Mouse (Mus musculus) hindbrain, embryonic 12.5 days (tissue): ENCODE measurements around the gene Tex13c3. TPM values are rescaled to one million over a fixed set of nuclear protein-coding genes. Genes with fewer than 3 reads are reported as not detected.
"Not testable (repeated sequence)": the region's sequence is repeated elsewhere in the genome, so short reads cannot be mapped to it uniquely, and the experiment has no call there.

ENCODE experiments used
- ATAC-seq: fragments of 200-750 bp; cut with Nextera tagmentation; 2 replicates; pipeline ENCODE4 v1.8.0; 2017; ENCODE audit warnings: moderate TSS enrichment; ENCODE audit not compliant: low FRiP score
- H3K27ac ChIP-seq: fragments of 300-500 bp; sonication (generic); 2 replicates; pipeline ENCODE4 v1.5.1; 2016; ENCODE audit warnings: mild to moderate bottlenecking
- H3K27me3 ChIP-seq: fragments of 300-500 bp; sonication (generic); 2 replicates; pipeline ENCODE4 v1.6.1; 2016; ENCODE audit warnings: mild to moderate bottlenecking
- H3K36me3 ChIP-seq: fragments of 300-500 bp; sonication (generic); 2 replicates; pipeline ENCODE4 v1.6.1; 2016; ENCODE audit warnings: mild to moderate bottlenecking
- H3K4me1 ChIP-seq: fragments of 300-500 bp; sonication (generic); 2 replicates; pipeline ENCODE4 v1.6.1; 2016
- H3K4me2 ChIP-seq: fragments of 300-500 bp; sonication (generic); replicated peaks from 2 replicates; pipeline ENCODE4 v1.6.1; 2016; ENCODE audit warnings: mild to moderate bottlenecking
- H3K4me3 ChIP-seq: fragments of 300-500 bp; sonication (generic); 2 replicates; pipeline ENCODE4 v1.5.1; 2016; ENCODE audit warnings: mild to moderate bottlenecking
- H3K9ac ChIP-seq: fragments of 300-500 bp; sonication (generic); 2 replicates; pipeline ENCODE4 v1.6.1; 2016; ENCODE audit warnings: mild to moderate bottlenecking, moderate library complexity
- H3K9me3 ChIP-seq: fragments of 300-500 bp; sonication (generic); replicated peaks from 2 replicates; pipeline ENCODE4 v1.6.1; 2016; ENCODE audit warnings: mild to moderate bottlenecking
- WGBS: fragments of 180-500 bp; shearing (Covaris S2); methylation state at CpG from one replicate; pipeline ENCODE4 v1.1.7; 2016; 5-methylcytosine and 5-hydroxymethylcytosine counted together
- polyA plus RNA-seq: library from polyadenylated mRNA; unstranded; fragments of >200 nt; fragmentation: Nextera tagmentation; extraction: Ambion mirVana; gene quantifications from 2 replicates; pipeline ENCODE4 v1.2.1, GENCODE M21; 2016

Tex13c3 gene
- polyA plus RNA-seq = not detected in 2 replicates

- not testable (repeated sequence) for ATAC-seq, H3K4me3 ChIP-seq, H3K4me2 ChIP-seq, H3K27me3 ChIP-seq, H3K4me1 ChIP-seq, H3K9ac ChIP-seq, H3K9me3 ChIP-seq, H3K36me3 ChIP-seq, H3K27ac ChIP-seq
- WGBS = 93% methylated on average over 5 of the region's 5 CpGs
These were observed at the start of gene Tex13c3 for GRCm38 (mm10) chrX:19481219-19481618. Gene Tex13c3, minus strand, starts transcription at chrX:19481319.

DNA sequence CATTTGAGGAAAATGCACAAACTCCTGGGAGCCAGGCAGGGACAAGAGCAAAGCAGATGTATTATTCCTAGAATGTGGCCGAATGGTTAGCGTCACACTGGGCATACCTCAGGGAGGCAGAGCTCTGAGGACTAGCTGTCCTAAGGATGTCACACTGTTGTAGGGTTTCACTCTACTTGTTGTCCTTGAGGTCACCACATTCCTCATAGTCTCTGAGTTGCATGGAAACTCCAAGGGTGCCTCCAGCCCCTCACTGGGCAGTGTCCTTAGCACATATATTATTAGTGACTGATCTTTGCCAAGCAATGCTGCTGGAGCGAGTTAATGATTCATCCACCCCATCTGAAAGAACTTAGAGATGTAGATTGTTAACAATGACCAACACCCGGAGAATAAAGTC lies 8.6 kb upstream of the Tex13c3 start:
- H3K27me3 ChIP-seq = no peaks in the 10 kb centered on the region
- ATAC-seq = no peak
- H3K4me3 ChIP-seq = no peak overlapping the region
- no peaks in the 10 kb centered on the region for H3K9me3 ChIP-seq
- H3K4me2 ChIP-seq = no peak overlapping the region
- no peaks in the 10 kb centered on the region for H3K4me1 ChIP-seq
- WGBS = 85% methylated on average over 4 of the region's 4 CpGs
- H3K9ac ChIP-seq = no peak overlapping the region
- no peak overlapping the region for H3K27ac ChIP-seq
- H3K36me3 ChIP-seq = no peaks in the 10 kb centered on the region
